Mouse (Mus musculus) CD4-positive helper T cell, adult 2 months (primary cell): ENCODE results near the gene Fam241a.
A peak's percentile ranks its signal among the peaks of the same experiment; 100 is the strongest.

Experiments
- DNase-seq: peaks from one replicate; pipeline ENCODE4 v3.0.0-alpha.2; 2012; ENCODE audit warnings: low read depth, missing footprints, low spot score

Fam241a gene

DNA sequence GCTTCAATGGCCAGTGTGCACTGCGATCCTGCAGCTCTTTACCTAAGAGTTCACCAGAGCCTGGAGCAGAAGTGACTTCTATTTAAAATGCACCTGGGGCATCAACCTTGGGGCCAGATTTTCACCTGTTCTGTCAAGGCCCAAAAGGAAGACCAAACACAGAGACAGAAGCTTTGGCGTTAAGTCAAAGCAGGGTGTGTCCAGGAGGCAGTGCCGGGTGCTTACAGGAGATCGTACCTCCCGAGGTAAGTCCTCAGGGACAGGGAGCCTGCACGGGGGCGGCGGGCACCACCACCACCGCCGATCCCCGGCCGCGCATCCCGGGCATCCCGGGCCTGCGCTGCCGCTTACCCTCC lies 59.3 kb downstream of the Fam241a start:
- DNase-seq: no peak

DNA sequence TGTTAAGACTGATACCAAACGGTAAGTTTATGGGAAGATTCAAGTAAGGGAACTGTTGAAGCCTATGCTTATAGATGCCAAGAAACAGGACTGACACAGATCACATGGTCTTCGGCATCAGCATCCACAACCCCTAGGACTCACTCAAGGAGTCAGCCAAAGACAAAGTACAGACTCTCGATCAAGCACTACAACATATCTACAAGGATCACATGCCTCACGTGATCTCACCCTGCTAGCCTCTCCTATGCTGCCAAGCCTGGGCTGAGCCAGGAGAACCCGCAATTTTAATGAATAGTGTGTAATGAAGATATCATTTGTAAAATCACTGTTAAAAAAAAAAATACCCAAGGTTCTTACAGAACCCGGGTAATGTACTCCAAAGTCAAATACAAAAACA lies 60.5 kb downstream of the Fam241a start:
- DNase-seq: no peak

DNA sequence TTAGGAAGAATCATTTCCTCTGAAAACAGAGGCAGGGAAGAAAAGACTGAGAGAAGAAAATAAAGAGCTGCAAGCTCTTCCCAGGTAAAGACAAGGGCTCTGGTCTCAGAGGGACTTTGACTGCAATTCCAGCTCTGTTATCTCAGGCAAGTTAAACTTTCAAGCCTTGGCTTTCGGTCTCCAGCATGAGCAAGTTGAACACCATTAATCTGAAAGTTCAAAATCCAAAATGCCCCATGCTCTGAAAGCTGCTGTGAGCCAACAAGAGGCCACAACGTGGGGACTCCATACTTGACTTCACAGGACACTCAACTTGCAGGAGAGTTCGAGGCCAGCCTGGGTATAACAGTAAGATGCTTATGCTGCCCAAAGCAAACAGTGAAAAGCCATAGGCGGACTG lies 62.1 kb downstream of the Fam241a start:
- DNase-seq: no peak

DNA sequence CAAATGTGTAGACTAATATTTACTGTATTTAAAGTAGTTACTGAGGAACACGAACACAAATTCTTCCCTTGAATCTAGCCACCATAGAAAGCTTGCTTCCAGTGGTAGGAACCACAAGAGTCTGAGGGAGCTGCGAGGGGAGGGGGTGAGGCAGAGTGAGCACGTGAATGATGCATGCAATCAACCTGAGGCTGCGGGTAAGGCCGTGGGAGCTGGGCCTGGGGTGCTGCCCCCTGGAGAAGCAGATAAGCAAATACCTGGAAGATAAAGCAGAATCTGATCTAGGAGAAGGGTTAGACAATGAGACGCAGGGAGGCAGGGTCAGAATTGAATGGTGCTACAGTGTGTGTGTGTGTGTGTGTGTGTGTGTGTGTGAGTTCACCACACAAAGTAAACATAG lies 65.0 kb downstream of the Fam241a start:
- peak; percentile 25 for DNase-seq

DNA sequence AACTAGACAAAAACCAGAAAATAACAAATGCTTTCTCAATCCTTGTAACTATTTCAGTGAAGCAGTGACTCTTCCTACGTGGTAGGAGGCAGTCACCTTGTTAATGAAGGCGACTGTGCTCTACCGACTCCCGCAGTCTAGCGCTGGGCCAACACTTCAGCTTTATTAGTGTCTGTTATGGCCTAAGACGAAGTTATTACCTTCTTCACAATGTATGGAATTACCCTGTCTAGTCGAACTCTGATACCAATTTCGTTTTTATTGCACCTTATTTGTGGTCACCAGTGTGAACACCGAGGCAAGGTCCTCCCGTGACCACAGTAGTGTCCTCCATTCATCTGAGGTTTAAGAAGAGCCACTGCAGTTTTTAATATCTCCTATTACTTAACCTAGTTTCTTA lies 65.9 kb downstream of the Fam241a start:
- DNase-seq: no peak

DNA sequence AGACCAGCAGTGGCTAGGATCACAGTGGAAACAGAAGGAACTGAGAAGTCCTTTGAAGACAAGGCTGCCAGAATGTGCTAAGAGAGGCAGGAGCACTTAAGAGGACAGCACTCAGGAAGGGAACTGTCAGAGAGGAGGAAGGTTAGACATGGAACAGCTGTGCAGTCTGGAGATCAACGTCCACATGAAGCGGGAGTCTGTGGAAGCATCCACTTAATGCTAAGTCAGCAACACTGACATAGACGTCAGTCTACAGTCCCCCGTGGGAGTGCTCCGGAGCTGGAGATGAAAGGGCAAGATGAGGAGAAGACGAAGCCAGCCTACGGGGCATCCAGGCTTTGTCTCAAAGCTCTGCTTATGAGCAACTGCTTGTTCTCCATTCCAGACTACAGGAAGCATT lies 69.0 kb downstream of the Fam241a start:
- DNase-seq: no peak

DNA sequence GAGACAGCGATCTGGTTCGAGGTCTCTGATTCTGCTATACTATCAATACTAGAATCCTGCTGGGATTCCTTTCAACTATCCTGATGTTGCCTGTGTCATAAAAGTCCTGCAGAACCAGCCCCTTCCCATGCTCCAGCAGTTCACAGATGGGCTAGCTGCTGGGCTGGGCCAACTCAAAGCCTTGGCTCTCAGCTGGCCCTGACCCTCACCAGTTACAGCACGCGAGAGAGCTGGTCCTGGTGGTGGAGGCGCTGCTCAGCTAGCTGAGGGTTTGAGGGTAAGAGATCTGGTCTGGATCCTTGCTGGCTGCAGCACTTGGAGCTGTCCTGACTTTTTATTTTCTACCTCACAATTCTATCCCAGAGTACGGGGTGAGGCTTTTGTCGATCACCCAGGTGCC lies 69.6 kb downstream of the Fam241a start:
- no peak for DNase-seq

DNA sequence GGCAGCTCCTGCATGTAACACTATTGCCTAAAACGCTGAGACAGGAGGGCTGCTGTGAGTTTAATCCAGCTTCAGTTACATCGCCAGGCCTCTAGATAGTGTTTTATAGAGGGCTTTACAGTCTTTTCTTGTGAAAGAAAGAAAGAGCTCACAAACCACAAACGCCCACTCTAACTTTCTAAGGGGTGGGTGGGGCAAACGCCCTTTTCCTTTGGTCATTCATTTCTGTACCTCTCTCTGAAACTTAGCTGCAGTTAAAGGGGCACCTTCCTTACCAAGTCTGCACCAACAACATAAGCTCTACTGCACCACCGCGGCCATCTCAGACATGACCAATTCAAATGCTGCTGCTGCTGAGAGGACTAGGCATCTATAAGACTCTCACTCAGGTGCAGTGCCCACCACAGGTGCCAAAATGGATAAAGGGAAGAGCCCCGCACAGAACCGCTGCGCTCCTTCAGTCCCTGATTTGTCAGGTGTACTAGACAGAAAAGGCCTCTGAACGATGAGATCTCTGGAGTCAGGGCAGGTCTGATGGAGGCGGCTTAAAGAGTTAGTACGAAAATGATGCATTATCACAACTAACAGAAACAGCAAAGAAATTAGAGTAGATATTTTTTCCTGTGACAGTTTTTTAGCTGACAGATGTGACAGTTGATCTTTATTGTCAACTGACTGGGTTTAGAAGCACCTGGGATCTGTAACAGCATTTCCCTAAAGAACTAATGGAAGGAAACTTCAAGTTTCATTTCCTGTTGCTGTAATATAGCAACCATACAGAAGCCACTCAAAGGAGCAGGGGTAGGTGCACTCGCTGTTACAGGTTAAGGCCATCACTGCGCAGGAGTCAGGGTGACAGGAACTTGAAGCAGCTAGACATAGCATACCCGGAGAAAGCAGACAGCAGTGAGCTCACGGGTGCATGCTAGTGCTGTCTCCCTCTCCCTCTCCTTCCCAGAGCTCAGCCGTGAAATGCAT lies 71.9 kb downstream of the Fam241a start:
- peak; percentile 69 for DNase-seq

DNA sequence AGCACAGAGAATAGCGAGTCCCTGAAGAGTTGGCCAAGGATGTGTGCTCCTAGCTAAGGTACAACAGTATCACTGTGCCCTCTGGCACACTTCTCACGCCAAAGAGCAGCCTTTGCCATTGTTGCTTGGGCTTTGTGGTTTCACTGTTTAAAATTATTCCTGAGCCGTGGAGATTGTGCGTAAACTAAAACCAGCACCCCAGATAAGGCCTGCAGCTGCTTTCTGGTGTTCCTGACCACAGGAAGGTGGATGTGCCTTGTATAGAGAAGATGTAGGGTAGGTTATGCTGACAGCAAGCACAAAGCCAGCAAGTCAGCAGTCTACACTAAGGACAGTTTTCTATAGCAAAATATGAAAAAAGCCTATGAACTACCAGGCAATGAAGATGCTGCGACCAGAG lies 74.9 kb downstream of the Fam241a start:
- no peak for DNase-seq

DNA sequence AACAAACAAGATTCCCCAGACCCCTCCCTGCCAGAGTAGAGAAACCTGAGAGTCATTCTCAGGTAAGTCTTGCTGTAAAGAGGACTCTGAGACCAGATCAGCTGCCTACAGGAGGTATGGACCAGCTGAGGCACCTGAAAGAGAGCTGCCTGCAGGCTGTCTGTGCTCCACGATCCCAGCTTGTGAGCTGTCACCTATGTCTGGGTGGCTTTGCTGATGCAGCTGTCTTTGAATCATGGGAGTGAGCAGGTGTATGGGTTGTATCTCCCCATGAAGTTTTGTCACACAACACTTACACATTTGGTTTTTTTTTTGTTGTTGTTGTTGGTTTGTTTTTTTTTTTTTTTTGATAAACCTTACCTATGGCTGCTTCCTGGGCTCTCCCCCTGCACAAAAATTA lies 75.7 kb downstream of the Fam241a start:
- DNase-seq: no peak
